Mouse (Mus musculus) frontal cortex, postnatal 36 days (tissue): Measurements from ENCODE around the gene Nemp1.

Experiments used
- DNase-seq, 2 experiments: peaks; one replicate each; pipeline ENCODE4 v3.0.0; 2022; ENCODE audit warnings: low spot score in 2 of 2

Nemp1 gene

DNA sequence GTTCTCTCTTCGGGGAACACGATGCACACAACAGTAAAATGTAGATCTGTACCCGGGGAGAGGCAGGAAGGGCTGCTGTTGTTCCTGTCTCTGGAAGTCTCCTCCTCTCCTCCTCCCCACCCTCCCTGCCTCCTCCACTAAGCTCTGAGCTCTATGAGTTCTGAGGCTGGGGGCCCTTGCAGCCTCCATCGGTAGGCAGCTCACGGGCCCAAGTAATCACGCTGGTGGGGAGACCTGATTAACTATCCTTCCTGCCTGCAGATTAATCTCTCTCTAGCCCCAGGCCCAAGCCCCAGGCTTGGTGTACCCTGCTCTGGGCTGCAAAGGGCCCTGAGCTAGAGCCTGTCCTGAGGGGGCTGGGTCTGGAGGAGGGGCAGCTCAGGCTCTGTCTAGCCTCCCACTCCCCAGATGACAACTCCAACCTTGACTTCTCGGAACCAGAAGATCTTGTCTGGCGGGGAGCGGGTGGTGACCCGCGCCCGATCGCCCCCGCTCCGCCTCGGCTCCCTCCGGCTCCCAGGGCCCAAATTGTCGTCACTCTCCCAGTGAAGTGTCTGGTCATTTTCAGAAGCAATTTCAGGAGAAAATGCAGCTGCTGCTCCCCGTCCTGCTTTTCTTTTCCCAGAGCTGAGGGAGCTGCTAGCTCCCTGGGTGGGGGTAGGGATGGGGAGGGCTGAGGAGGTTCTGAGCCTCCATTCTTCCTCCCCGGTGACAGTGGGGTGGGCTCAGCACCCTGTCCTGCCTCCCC lies 55.1 kb downstream of the Nemp1 start:
- DNase-seq: peak in 1 of 2 experiments; percentile 24

- DNase-seq: no peak
Observed at GRCm38 (mm10) chr10:127724178-127724577, 57.5 kb downstream of the Nemp1 start, which contains the start of gene Tac2. Tac2 (plus strand) TSS chr10:127724478.

- DNase-seq: no peak
Observed at GRCm38 (mm10) chr10:127725136-127725535, 58.4 kb downstream of the Nemp1 start.

DNA sequence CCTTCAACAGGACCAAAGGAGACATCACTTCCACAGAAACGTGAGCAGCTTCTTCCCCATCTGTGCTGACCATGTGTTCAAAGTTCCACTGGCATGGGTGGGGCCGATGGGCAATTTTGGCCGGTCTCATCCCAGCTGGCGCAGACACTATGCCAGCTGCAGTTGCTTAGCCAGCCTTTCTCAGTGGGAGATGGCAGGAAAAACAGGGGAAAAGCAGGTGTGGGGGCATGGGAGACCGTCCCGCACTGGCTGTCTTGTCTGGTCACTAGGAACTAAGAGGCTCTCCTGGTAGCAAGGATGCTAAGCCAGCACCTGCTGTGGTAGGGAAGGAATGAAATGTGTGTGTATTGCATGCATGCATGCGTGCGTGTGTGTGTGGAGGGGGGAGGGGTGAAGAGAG lies 61.7 kb downstream of the Nemp1 start:
- DNase-seq: peak in 1 of 2 experiments; percentile 34

GRCm38 (mm10) chr10:127730285-127730932 lies 63.7 kb downstream of the Nemp1 start:
- peak; percentile 36 to 44 for DNase-seq

DNA sequence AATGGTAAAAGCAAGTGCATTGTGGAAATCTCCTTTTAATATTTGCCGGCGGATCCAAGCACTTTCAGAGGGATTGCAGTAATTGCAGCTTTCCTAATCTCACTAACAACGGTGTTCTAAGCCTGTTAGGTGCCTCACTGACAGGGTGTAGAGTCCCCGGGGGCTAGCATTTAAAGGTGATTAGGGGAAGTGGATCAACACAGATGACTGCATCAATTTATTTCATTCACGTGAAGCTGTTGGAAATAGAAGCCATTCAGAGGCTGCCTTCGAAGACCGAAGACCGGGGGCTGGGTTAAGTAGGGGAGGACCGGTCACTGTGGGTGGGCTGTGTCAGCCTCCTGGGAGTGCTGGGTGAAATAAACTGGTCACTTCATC lies 64.2 kb downstream of the Nemp1 start:
- DNase-seq: no peak

GRCm38 (mm10) chr10:127731397-127731796 lies 64.7 kb downstream of the Nemp1 start:
- DNase-seq: no peak

DNA sequence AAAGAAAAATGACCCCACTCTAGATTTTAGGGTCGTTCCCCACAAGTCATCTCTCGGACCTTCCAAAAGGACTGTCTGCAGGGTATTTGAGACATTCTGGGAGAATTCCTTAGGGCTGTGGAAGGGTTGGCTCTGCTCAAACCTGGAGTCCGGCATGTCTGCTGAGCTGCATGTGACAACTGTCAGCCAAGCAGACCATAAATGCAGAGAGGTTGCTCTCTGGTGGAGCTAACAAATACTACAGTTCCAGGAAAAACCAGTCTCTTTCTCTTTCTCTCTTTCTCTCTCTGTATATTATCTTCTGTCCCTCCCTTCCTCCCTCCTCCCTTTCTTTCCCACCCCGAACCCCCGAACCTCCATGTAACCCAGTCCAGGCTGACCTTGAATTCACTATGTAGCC lies 67.7 kb downstream of the Nemp1 start:
- DNase-seq: no peak

GRCm38 (mm10) chr10:127736266-127736665 lies 69.6 kb downstream of the Nemp1 start:
- no peak for DNase-seq

GRCm38 (mm10) chr10:127736916-127737315 lies 70.2 kb downstream of the Nemp1 start:
- DNase-seq: no peak

DNA sequence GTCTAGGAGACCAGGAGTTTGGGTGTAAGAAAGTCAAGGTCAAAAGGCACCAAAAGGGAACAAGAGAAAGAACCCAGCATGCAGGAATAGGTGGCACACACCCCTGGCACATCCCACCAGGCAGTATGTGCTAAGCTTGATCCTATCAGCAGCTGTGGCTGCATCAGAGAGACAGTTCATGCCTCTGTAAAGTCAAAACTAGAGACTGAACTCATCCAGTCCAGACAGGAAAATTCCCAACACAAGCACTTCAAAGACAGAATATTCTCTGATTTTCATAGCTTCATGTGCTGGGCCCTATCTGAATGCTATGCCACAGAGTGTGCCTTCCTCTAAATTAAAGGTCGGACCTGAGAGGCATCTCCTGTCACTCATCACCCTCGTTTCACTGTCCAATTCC lies 70.9 kb downstream of the Nemp1 start:
- DNase-seq: no peak

DNA sequence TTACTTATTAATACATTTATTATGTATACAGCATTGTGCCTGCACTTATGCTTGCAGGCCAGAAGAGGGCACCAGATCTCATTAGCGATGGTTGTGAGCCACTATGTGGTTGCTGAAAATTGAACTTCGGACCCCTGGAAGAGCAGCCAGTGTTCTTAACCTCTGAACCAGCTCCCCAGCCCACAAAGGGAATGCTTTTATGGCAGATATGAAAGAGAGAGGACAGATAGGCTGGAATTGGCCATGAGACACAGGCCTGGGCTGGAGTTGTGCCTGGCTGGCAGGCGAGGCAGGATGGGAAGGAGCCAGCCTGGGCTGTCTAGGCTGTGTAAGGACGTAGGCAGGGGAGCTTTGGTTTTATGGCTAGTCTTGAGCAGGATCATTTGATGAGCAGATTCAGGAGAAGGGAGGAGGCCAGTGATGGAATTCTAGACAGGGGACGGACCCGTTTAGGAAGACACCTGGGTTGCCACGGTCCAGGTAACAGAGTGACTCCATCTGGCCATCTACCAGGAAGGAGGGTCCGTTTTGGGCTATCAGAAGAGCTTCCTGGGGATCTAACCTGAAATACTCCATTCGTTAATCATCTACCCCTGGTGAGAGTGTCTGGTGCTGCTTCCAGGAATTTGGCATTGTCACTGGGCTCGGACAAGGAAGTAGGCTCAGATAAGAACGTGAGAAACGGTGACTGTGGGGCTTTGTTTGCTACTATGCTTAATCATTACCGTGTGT lies 71.6 kb downstream of the Nemp1 start:
- no peak for DNase-seq

DNA sequence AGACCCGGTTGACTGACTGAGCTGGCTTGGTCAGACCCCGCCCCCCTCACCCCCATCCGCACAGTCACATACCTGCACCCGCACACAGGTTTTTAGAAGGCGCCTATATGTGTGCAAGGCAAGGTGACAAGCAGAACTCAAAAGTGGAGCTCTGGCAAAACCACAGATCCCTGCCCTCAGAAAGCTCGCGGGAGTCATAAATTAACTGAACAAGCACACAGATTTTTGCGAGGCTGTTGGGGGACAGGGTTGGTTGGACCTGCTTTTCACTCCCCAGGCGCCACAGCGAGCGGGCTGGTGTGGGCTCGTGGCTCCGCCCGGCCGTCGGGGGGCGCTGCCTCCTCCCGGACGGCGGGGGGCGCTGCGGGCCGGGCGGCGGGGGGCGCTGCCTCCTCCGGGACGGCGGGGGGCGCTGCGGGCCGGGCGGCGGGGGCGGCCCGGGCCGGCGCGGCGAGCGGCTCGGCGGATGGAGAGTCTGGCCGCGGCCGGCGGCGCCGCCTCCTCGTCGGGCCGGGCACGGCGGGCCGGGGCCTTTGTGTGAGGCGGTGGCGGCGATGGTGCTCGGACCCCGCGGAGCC lies 72.5 kb downstream of the Nemp1 start, which contains the start of gene Zbtb39:
Gene Zbtb39, plus strand, starts transcription at position 456 of the 578 bp plus-strand sequence.
- peak; percentile 68 for DNase-seq

GRCm38 (mm10) chr10:127739661-127740161 lies 73.0 kb downstream of the Nemp1 start:
- DNase-seq: peak in 1 of 2 experiments; percentile 24

DNA sequence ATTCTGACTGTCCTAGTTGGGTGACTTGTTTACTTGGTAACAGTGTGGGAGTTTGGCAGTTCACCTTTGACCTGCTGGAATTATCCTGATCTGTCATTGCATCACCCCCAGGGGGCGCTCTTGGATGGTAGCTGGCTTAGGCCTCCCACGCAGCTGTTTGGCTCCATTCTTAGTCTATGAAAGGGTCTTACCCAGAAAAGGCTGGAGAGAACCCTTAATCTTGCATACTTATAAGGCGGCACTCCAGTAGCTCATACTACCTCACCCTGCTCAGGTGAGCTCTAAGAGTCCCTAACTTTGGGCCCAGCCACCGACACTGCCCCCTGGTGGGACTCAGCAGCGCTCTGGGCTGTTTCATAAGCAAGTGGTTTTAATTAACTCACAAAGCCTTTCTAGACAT lies 78.0 kb downstream of the Nemp1 start:
- no peak for DNase-seq

DNA sequence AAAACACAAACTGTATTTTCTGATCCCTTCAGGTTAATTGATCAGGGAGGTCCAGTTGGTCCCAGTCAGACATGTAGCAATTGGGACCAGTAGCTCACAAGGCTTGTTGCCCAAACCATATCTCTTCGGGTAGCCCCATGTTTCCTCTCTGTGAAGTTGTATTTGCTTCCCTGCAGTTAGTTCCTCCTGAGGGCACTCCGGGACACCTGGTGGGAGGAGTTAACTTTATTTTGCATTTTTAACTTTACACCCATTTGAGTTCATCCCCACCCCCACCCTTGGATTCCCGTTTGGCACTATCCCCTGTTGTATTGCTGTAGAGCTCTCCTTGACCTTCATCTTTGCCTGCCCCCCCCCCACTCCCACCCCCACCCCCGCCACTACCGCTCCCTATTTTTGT lies 79.2 kb downstream of the Nemp1 start:
- DNase-seq: no peak

DNA sequence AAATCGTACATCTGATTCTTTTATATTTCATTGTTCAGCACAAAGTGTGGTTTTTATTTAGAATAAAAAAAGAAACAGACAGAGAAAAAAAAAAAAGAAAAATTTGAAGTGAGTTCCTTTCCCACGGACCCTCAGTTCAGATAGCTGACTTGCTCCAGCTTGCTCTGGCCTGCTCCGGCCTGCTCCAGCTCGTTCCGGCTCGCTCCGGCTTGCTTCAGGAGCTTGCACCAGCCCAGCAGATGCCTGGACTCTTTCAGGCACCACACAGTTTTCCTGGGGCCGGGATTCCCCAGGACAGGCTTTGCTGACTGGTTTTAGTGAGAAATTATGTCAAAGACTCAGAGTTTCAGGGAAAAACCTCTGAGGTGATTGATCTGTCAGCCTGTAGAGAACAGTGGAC lies 80.6 kb downstream of the Nemp1 start:
- DNase-seq: no peak

GRCm38 (mm10) chr10:127748847-127749612 lies 82.3 kb downstream of the Nemp1 start:
- no peak for DNase-seq

GRCm38 (mm10) chr10:127750136-127750777 lies 83.6 kb downstream of the Nemp1 start:
- peak in 1 of 2 experiments; percentile 24 for DNase-seq
